Mouse (Mus musculus): Measurements from ENCODE around the gene Amacr. TPM values are rescaled to one million over a fixed set of nuclear protein-coding genes. Genes with fewer than 3 reads are reported as not detected.
A peak's percentile ranks its signal among the peaks of the same experiment; 100 is the strongest.

Gene Amacr
- polyA plus RNA-seq, 1 experiment from 2014 or later = 10.6 TPM

- peak; percentile 28 for DNase-seq (ENCODE audit: extremely low spot score, low spot score)
- H3K9me3 ChIP-seq = no peaks in the 10 kb centered on the region
- no peak overlapping the region for H3K27ac ChIP-seq
- WGBS = 4% methylated on average over 12 of the region's 12 CpGs
- H3K27me3 ChIP-seq (ENCODE audit: poor library complexity, severe bottlenecking) = peaks cover 65% of the 10 kb centered on the region
- no peaks in the 10 kb centered on the region for H3K36me3 ChIP-seq (replicated peaks)
- no peak overlapping the region for H3K4me3 ChIP-seq
- H3K4me1 ChIP-seq = peaks cover 23% of the 10 kb centered on the region
Measured at GRCm38 (mm10) chr15:11038476-11038875, 56.9 kb downstream of the Amacr start.

- 74% methylated on average over 5 of the region's 5 CpGs for WGBS
- no peaks in the 10 kb centered on the region for H3K9me3 ChIP-seq
- DNase-seq (ENCODE audit: extremely low spot score, low spot score) = no peak
- no peak overlapping the region for H3K4me3 ChIP-seq
- H3K27ac ChIP-seq = no peak overlapping the region
- H3K36me3 ChIP-seq (replicated peaks) = no peaks in the 10 kb centered on the region
- H3K4me1 ChIP-seq = peaks cover 23% of the 10 kb centered on the region
- peaks cover 49% of the 10 kb centered on the region for H3K27me3 ChIP-seq (ENCODE audit: poor library complexity, severe bottlenecking)
Measured at GRCm38 (mm10) chr15:11040067-11040466, 58.5 kb downstream of the Amacr start.

- H3K27ac ChIP-seq = no peak overlapping the region
- no peak for DNase-seq (ENCODE audit: extremely low spot score, low spot score)
- 93% methylated on average over 2 of the region's 2 CpGs for WGBS
- no peak overlapping the region for H3K4me3 ChIP-seq
- H3K27me3 ChIP-seq (ENCODE audit: poor library complexity, severe bottlenecking) = peaks cover 38% of the 10 kb centered on the region
- H3K4me1 ChIP-seq = peaks cover 16% of the 10 kb centered on the region
- H3K9me3 ChIP-seq = no peaks in the 10 kb centered on the region
- H3K36me3 ChIP-seq (replicated peaks) = no peaks in the 10 kb centered on the region
Measured at GRCm38 (mm10) chr15:11041229-11041628, 59.7 kb downstream of the Amacr start.

GRCm38 (mm10) chr15:11042828-11043227 is 61.3 kb downstream of the Amacr start:
- H3K9me3 ChIP-seq = no peaks in the 10 kb centered on the region
- WGBS = 88% methylated on average over 5 of the region's 5 CpGs
- H3K4me3 ChIP-seq = no peak overlapping the region
- H3K4me1 ChIP-seq = peaks cover under 1% of the 10 kb centered on the region; the same call in 1 of the 2 replicates
- H3K36me3 ChIP-seq (replicated peaks) = no peaks in the 10 kb centered on the region
- DNase-seq (ENCODE audit: extremely low spot score, low spot score) = no peak
- H3K27ac ChIP-seq = no peak overlapping the region
- peaks cover 22% of the 10 kb centered on the region for H3K27me3 ChIP-seq (ENCODE audit: poor library complexity, severe bottlenecking)

Other genes starting within 250 kb of the Amacr start
- gene C1qtnf3, start 29.4 kb upstream of the Amacr start, polyA plus RNA-seq (2016; fragmentation: Nextera tagmentation; extraction: Ambion mirVana) = 0.17 TPM in 1 of 2 replicates, not detected in the other
- gene Slc45a2, start 19.0 kb downstream of the Amacr start, polyA plus RNA-seq (2016; fragmentation: Nextera tagmentation; extraction: Ambion mirVana) = 0.17 and 0.23 TPM in 2 replicates
- gene Rxfp3, start 56.2 kb downstream of the Amacr start, polyA plus RNA-seq (2016; fragmentation: Nextera tagmentation; extraction: Ambion mirVana) = 0.26 TPM in 1 of 2 replicates, not detected in the other
- 0.79 and 0.89 TPM in 2 replicates for gene Adamts12, start 83.0 kb downstream of the Amacr start, polyA plus RNA-seq (2016; fragmentation: Nextera tagmentation; extraction: Ambion mirVana)

Measured in forebrain, embryonic 10.5 days (tissue).